Mouse (Mus musculus): ENCODE results near the gene Olfr794.

GRCm38 (mm10) chr10:129567355-129567754, at the start of gene Olfr794:
- TF ChIP-seq CTCF (conservative IDR thresholded peaks at IDR 0.05; ENCODE audit: insufficient read depth, insufficient read length, low read depth, low read length) (no peak), POLR2A (IDR thresholded peaks at IDR 0.05; ENCODE audit: low read depth, low read length) (no peak)
